Mouse (Mus musculus) hindbrain, embryonic 14.5 days (tissue): ENCODE measurements around the gene Galnt18. TPM values are rescaled to one million over a fixed set of nuclear protein-coding genes. Genes with fewer than 3 reads are reported as not detected.
A peak's percentile ranks its signal among the peaks of the same experiment; 100 is the strongest.

ENCODE experiments used
- ATAC-seq: fragments of 200-750 bp; cut with Nextera tagmentation; 2 replicates; pipeline ENCODE4 v1.8.0; 2017; ENCODE audit warnings: moderate number of reproducible peaks, mild to moderate bottlenecking, moderate TSS enrichment, moderate library complexity; ENCODE audit not compliant: low FRiP score
- DNase-seq: peaks from one replicate; pipeline ENCODE4 v3.0.0-alpha.2; 2015; ENCODE audit warnings: low spot score
- H3K27ac ChIP-seq: fragments of 300-500 bp; sonication (generic); 2 replicates; pipeline ENCODE4 v1.5.1; 2014; ENCODE audit warnings: mild to moderate bottlenecking, moderate library complexity
- H3K27me3 ChIP-seq: fragments of 300-500 bp; sonication (generic); 2 replicates; pipeline ENCODE4 v1.6.1; 2014; ENCODE audit warnings: mild to moderate bottlenecking, low read length, mixed read lengths; ENCODE audit not compliant: control insufficient read depth, insufficient read depth
- H3K36me3 ChIP-seq: fragments of 300-500 bp; sonication (generic); replicated peaks from 2 replicates; pipeline ENCODE4 v1.6.1; 2014; ENCODE audit not compliant: control insufficient read depth, insufficient read depth
- H3K4me1 ChIP-seq: fragments of 300-500 bp; sonication (generic); replicated peaks from 2 replicates; pipeline ENCODE4 v1.6.1; 2014; ENCODE audit warnings: antibody characterized with exemption, low read length, mixed read lengths; ENCODE audit not compliant: control insufficient read depth, insufficient read depth
- H3K4me2 ChIP-seq: fragments of 300-500 bp; sonication (generic); replicated peaks from 2 replicates; pipeline ENCODE4 v1.6.1; 2014; ENCODE audit warnings: mild to moderate bottlenecking, moderate library complexity
- H3K4me3 ChIP-seq: fragments of 300-500 bp; sonication (generic); replicated peaks from 2 replicates; pipeline ENCODE4 v1.5.1; 2014; ENCODE audit warnings: mild to moderate bottlenecking, low read length
- H3K9ac ChIP-seq: fragments of 300-500 bp; sonication (generic); 2 replicates; pipeline ENCODE4 v1.6.1; 2014
- H3K9me3 ChIP-seq: fragments of 300-500 bp; sonication (generic); 2 replicates; pipeline ENCODE4 v1.6.1; 2016; ENCODE audit warnings: low read length; ENCODE audit not compliant: control insufficient read depth
- WGBS: fragments of 180-500 bp; shearing (Covaris S2); extraction: QIAGEN DNeasy Blood & Tissue Kit; methylation state at CpG from one replicate; pipeline ENCODE4 v1.1.7; 2014; 5-methylcytosine and 5-hydroxymethylcytosine counted together
- polyA plus RNA-seq: library from polyadenylated mRNA; unstranded; fragments of >200 nt; fragmentation: Nextera tagmentation; extraction: Ambion mirVana; gene quantifications from 2 replicates; pipeline ENCODE4 v1.2.1, GENCODE M21; 2014

The Galnt18 gene
- polyA plus RNA-seq, 1 experiment from 2014 or later: 10.9 TPM

DNA sequence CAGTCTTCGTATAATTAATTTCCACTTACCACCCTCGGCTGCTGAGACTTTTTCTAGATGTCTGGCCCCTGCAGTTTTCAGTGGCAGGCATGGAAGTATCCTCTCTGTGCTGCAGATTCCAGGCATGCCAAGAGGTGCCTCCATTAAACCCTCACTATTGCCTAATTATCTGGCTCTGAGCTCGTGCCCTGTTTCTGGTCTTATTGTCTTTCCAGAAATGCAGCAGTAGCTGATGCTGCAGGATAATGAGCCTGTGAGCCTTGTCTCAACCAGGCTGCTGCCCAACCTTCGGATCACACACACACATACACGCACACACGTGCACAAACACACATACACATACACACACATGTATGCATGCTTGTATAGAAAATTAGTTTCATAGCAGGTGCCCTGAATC lies 199.2 kb downstream of the Galnt18 start:
- Histone ChIP-seq H3K36me3 (no peaks in the 10 kb centered on the region), H3K4me1 (no peaks in the 10 kb centered on the region; the same call in 1 of the 2 replicates), H3K9me3 (no peaks in the 10 kb centered on the region), H3K4me2 (no peak overlapping the region), H3K27me3 (no peaks in the 10 kb centered on the region), H3K27ac (no peak overlapping the region), H3K9ac (no peak overlapping the region), H3K4me3 (no peak overlapping the region)
- WGBS: 65% methylated on average over 6 of the region's 6 CpGs
- ATAC-seq (no peak), DNase-seq (no peak)

- no peaks in the 10 kb centered on the region for H3K27me3 ChIP-seq
- no peak overlapping the region for H3K4me3 ChIP-seq
- 58% methylated on average over 2 of the region's 2 CpGs for WGBS
- no peaks in the 10 kb centered on the region for H3K9me3 ChIP-seq
- no peak for DNase-seq
- H3K4me2 ChIP-seq: no peak overlapping the region
- H3K4me1 ChIP-seq: peaks cover 13% of the 10 kb centered on the region; the same call in 1 of the 2 replicates
- no peak overlapping the region for H3K27ac ChIP-seq
- no peak overlapping the region for H3K9ac ChIP-seq
- no peak for ATAC-seq
- no peaks in the 10 kb centered on the region for H3K36me3 ChIP-seq
Observed at GRCm38 (mm10) chr7:111575096-111575495, 204.7 kb downstream of the Galnt18 start.

- Histone ChIP-seq H3K27me3 (no peaks in the 10 kb centered on the region), H3K27ac (no peak overlapping the region), H3K4me3 (no peak overlapping the region), H3K9me3 (no peaks in the 10 kb centered on the region), H3K4me2 (no peak overlapping the region), H3K9ac (no peak overlapping the region), H3K4me1 (peaks cover 13% of the 10 kb centered on the region; the same call in 1 of the 2 replicates), H3K36me3 (no peaks in the 10 kb centered on the region)
- 88% methylated on average over 2 of the region's 2 CpGs for WGBS
- DNase-seq (no peak), ATAC-seq (no peak)
Observed at GRCm38 (mm10) chr7:111572336-111572735, 207.4 kb downstream of the Galnt18 start.

DNA sequence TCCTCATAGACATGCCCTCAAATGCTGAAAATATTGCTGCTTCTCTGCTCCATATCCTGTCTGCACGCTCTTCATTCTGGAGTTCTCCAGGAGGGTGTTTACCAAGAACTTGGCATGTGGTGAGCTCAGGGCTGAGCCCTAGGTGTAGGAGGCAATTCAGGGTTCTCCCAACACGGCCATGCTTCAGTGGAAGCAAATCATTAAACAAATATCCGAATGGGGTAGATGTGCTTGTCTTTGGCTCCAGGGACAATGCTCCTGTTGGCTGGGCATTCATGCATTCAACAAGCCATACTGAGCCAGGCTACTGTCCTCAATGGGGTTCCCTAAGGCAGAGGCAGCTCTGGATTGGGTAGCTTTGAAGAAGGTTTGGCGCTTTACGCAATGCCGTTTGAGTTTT lies 212.9 kb downstream of the Galnt18 start:
- Histone ChIP-seq H3K4me3 (no peak overlapping the region), H3K27ac (no peak overlapping the region), H3K9me3 (peaks cover 7% of the 10 kb centered on the region; the same call in 1 of the 2 replicates), H3K4me1 (no peaks in the 10 kb centered on the region), H3K36me3 (no peaks in the 10 kb centered on the region), H3K27me3 (no peaks in the 10 kb centered on the region), H3K9ac (no peak overlapping the region), H3K4me2 (no peak overlapping the region)
- WGBS: 74% methylated on average over 6 of the region's 6 CpGs
- DNase-seq (no peak), ATAC-seq (no peak)

DNA sequence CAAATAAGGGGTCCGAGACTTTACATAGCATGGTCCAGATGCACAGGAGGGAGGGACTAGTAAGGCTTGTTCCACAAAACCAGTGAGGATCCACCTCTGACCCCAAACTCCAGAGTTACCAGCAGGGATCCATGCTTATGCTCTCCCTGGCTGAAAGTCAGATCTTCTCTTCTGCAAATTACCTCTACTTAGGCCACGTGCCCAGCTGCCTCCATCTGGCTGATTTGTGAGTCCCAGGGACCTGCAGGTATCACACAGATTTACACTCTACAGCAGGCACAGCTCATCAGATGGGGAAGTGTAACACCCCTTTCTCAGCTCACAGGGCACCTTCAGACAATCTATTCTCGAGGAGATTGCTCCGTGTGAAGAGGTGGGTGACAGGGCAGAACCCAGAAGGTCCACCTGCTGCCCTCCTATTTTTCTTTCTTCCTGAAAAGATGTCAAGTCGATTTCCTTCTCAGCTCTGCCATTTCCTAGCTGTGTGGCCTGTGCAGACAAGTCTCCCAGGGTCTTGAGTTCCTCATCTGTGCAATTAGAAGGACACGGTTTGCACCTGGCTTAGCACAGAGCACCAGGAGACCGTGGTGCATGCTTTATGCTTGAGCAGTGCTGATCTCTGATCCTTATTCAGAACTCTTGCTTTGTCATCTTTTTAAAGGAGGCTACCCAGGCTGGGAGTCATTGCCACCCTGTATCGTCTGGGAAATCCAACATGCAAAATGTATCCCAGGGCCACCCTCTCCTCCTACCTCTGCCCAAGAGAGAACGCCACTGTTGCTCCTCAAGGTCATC lies 216.3 kb downstream of the Galnt18 start:
- ATAC-seq (no peak), DNase-seq (no peak)
- peaks cover 12% of the 10 kb centered on the region for H3K9me3 ChIP-seq
- no peak overlapping the region for H3K4me3 ChIP-seq
- H3K4me1 ChIP-seq: no peaks in the 10 kb centered on the region
- WGBS: 67% methylated on average over 9 of the region's 9 CpGs
- no peaks in the 10 kb centered on the region for H3K27me3 ChIP-seq
- H3K27ac ChIP-seq: no peak overlapping the region
- H3K9ac ChIP-seq: no peak overlapping the region
- H3K36me3 ChIP-seq: no peaks in the 10 kb centered on the region
- no peak overlapping the region for H3K4me2 ChIP-seq

DNA sequence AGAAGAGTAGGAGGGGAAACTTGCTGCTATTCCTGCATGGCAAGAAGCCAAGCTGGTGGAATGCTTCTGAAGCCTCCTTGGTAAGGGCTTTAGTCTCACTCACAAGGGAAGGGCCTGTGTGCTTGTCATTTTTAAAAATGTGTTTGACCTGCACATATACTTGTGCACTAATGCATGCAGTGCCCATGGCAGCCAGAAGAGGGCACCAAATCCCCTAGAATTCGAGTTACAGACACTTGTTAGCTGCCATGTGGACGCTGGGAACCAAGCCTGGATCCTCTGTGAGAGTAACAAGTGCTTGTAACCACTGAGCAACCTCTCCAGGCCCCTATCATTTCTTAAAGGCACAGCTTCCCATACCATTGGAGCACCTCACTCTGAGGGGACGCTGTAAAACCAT lies 219.7 kb downstream of the Galnt18 start:
- 0 out of 2 replicates have a peak, but pooled peaks cover 3% of the 10 kb centered on the region for H3K4me1 ChIP-seq
- no peaks in the 10 kb centered on the region for H3K27me3 ChIP-seq
- DNase-seq (no peak), ATAC-seq (no peak)
- no peak overlapping the region for H3K4me2 ChIP-seq
- no peak overlapping the region for H3K27ac ChIP-seq
- H3K36me3 ChIP-seq: no peaks in the 10 kb centered on the region
- peaks cover 10% of the 10 kb centered on the region for H3K9me3 ChIP-seq
- H3K9ac ChIP-seq: no peak overlapping the region
- 79% methylated on average over 3 of the region's 3 CpGs for WGBS
- H3K4me3 ChIP-seq: no peak overlapping the region

- no peak for ATAC-seq
- 61% methylated on average over 3 of the region's 3 CpGs for WGBS
- Histone ChIP-seq H3K9me3 (peaks cover 5% of the 10 kb centered on the region), H3K9ac (no peak overlapping the region), H3K4me2 (no peak overlapping the region), H3K4me1 (0 out of 2 replicates have a peak, but pooled peaks cover 3% of the 10 kb centered on the region), H3K36me3 (no peaks in the 10 kb centered on the region), H3K27ac (no peak overlapping the region), H3K4me3 (no peak overlapping the region), H3K27me3 (no peaks in the 10 kb centered on the region)
- DNase-seq: no peak
Observed at GRCm38 (mm10) chr7:111559011-111559410, 220.8 kb downstream of the Galnt18 start.

DNA sequence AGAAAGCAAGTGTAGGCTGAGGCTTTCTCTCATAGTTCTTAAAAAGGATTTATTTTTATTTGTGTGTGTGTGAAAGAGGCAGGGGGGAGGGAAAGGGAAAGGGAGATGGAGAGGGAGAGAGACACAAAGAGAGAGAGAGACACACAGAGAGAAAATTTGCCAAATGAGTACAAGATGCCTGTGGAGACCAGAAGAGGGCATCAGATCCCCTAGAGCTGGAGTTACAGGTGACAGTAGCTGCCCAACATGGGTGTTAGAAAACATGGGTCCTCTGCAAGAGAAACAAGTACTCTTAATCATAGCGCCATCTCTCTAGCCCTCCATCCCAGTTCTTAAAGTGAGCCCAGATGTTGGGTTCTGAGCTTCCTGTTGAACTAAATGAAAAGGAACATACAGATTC lies 228.8 kb downstream of the Galnt18 start:
- ATAC-seq (no peak), DNase-seq (no peak)
- Histone ChIP-seq H3K27ac (no peak overlapping the region), H3K4me2 (no peak overlapping the region), H3K36me3 (no peaks in the 10 kb centered on the region), H3K27me3 (no peaks in the 10 kb centered on the region), H3K4me3 (no peak overlapping the region), H3K9ac (no peak overlapping the region), H3K9me3 (no peaks in the 10 kb centered on the region), H3K4me1 (peaks cover 25% of the 10 kb centered on the region)
- WGBS: 96% methylated on average over 1 of the region's 1 CpGs

- H3K27ac ChIP-seq: peak overlapping the region; percentile 64
- H3K4me1 ChIP-seq: peaks cover 25% of the 10 kb centered on the region
- H3K9me3 ChIP-seq: no peaks in the 10 kb centered on the region
- ATAC-seq (peak; percentile 62; the same call in 1 of the 2 replicates), DNase-seq (peak; percentile 52)
- H3K27me3 ChIP-seq: no peaks in the 10 kb centered on the region
- no peak overlapping the region for H3K4me3 ChIP-seq
- peak overlapping the region; percentile 25; the same call in 1 of the 2 replicates for H3K4me2 ChIP-seq
- H3K9ac ChIP-seq: no peak overlapping the region
- no peaks in the 10 kb centered on the region for H3K36me3 ChIP-seq
- 15% methylated on average over 10 of the region's 10 CpGs for WGBS
Observed at GRCm38 (mm10) chr7:111547069-111547468, 232.7 kb downstream of the Galnt18 start.
